Mouse (Mus musculus): ENCODE data around the gene Anapc16.

Anapc16 gene

DNA sequence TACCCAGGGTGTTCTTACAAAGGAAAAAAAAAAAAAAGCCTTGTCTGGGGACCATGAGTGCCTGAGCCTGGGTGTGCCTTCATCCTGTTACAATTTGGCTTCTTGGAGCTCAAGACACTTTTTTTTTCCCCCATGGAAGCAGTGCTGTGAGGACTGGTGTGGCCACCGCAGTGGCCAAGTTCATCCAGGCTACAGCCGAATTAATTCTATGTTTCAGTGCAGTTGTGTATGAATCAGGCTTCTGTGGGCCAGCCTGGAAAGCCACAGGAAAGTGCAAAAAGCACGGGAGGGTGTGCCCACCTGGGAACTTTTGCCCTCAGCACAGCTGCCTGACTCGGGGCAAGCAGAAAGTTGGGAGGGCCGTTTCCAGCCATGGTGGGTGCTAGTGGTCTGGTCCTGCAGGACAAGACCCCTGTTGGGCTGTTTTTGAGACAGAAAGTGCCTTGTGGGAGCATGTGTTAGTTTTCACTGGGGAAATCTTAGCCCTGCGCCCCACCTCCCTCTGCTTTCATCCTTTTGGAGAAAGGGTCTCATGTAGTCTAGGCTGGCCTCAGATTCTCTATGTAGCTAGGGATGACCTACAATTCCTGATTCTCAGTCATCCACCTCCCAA lies 32.4 kb downstream of the Anapc16 start:
- no peak for DNase-seq (ENCODE audit: low read depth, low spot score)

DNA sequence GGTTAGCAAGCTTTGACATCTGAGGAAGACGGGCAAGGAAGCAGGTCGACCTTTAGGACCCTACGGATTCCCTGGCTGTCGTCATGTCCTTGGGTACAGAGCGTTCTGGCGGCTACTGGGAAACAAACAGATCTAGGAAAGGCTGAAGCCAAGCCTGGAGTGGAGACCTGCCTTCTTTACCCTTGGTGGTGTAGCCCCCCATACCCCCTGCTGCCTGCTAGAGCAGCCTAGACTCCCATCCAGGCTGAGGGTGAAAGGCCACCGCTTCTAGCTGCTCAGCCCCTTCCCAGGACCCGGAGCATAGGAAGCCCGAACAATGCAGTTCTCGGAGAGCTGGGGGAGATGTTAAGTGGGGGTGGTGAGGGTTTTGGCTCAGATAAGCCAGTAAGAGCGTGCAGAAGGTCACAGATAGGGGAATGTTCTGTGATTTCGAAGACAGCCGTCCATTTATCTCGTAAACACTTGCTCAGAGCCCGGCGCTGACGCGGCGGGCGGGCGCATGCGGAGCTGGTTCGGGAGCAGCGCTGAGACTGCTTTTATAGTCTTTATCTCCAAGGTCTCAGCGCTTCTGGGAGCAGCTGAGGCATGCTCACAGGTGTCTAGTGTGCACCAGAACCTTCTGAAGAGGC lies 33.0 kb downstream of the Anapc16 start:
- DNase-seq (ENCODE audit: low read depth, low spot score): peak; percentile 62

DNA sequence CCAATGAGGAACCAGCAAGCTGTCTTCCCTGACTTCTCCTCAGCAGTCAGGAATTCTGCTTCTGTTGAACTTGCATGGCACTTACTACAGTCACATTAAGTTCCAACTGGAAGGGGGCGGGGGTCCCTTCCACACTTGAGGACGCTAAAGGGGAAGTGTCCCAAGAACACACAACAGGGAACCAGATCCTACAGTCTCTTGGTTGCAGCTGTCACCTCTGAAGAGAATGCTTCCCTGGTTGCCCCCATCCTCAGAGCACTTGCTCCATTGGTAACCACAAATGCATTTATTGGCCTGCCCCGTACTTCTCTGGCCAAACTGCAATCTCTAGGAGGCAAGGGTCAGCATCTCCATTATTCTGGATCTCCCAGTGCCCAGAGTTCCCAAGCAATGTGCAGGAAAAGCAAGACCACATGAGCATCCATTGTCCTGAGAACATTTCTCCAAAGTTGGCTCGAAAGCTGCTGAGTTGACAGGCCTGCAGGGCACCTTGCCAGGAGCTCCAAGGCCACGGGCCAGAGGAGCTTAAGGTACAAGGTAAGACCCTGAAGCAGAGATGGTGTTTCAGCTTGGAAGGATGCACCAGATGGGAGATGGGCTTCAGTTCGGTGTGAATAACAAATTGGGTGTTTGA lies 35.5 kb downstream of the Anapc16 start:
- no peak for DNase-seq (ENCODE audit: low read depth, low spot score)

DNA sequence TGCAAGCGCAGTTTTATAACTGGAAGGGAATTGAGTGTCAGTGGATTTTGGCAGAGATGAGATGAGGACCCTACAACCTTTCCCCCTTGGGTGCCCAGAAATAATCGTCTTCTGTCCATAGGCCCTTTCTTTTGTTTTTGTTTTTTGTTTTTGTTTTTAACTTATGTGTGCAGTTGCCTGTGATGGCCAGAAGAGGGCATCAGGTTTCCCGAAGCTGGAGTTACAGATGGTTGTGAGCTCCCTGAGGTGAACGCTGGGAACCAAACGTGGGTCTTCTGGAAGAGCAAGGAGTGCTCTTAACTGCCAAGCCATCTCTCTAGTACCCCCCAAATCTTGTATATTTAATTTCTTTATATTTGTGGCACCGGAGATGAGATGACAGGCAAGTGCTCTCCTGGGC lies 36.2 kb downstream of the Anapc16 start:
- no peak for DNase-seq (ENCODE audit: low read depth, low spot score)

DNA sequence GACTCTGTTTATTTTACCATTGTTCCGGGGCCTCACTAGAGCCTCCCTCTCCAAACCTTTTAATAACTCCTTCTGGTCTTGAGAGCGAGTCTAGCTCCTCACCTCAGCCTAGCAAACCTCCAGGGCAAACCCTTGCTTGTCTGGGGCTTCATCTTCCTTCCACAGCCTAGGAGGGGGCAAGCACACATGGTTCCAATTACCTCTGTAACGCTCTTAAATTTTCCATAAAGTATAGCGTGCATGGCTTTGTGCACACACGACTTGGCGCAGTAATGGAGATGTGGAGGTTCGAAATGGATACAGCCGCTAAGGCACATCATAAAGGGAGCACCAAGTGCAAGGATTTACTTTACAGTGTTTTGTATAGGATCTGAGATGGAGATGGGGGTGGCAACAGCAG lies 37.1 kb downstream of the Anapc16 start:
- DNase-seq (ENCODE audit: low read depth, low spot score): no peak

DNA sequence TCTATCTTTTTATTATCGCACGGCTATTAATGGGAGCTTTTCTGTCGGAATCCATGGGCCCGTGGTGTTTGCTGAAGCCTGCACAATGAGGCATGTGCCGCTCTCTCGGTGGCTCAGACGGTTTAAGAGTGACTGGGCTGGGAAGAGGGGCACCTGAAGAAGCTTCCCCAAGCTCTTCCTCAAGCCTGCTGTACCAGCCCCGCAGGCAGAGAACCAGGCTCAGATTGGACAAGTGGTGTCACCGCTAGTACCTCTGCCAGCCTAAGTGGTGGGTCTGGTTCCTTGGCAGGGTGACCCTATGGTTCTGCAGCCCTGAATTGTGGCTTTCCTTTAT lies 37.6 kb downstream of the Anapc16 start:
- DNase-seq (ENCODE audit: low read depth, low spot score): no peak

DNA sequence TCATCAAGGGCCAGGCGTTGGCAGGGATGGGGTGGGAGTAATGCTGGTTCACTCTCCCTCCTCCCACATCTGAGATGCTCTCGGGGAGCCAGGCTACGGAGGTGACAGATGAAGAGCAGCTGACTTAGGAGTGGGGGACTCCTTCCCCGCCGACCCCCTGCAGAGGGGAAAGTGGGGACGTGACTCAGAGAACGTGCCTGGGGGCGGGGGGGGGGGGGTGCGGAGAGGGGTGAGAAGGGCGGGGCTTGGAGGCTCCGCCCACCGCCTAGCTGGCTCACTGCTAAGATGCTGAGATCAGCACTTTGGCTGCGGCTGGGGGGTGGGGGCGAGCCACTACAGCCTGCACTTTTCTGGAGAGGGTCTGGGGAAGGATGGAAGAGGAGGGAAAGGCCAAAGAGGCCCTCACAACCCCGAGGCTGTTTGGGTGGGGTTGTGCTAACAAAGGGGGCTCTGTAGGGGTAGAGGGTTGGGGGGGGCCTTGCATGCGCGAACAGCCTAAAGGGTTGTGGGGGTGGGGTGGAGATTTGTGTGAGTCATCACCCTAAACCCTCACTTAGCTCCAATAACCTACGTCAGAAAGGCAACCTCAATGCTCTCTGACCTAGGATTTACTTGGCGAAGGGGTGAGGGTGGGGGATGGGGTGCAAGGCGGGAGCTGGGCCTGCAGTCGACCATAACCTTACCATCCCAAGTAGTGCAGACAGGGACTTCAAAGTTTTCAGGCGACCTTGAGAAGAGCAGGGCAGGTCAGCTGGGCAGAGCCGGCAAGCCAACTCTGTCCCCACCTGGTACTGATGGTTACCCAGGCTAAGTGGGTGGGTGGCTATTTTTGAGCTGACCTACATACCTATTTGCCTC lies 38.2 kb downstream of the Anapc16 start:
- peak; percentile 79 for DNase-seq (ENCODE audit: low read depth, low spot score)

DNA sequence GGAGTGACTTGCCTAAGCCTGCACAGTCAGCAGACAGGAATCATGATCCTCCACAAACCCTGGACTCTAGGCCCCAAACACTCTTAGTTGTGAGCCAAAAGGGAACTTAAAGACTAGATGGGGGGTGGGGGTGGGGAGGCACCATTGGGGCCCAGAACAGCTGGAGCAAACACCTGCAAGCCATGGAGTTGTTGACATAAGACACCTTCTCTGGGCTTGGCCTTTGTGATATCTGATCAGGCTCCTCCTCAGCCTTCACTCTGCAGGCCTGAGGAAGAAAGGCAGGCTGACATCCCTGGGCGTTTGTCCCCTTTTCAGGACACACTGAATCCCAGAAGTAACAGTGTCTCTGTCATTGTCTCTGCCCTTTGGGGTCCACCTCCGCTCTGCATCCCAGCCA lies 39.3 kb downstream of the Anapc16 start:
- no peak for DNase-seq (ENCODE audit: low read depth, low spot score)

DNA sequence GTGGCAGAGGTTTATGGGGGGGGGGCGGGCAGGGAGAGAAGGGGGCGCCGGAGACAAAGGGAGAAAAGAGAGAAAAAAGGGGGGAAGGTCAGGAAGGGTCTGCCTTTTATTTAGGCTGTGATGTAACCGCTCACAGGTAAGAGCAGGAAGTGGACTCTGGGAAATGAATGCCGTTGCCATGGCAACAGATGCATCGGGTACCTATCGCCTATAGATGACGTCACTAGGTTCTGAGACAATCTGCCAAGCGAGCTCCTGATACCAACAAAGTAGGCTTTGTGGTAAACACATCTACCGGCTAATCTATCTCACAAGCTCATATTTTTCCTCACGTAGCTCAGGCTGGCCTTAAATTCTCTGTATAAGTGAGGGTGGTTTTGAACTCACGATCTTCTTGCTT lies 43.4 kb downstream of the Anapc16 start:
- peak; percentile 75 for DNase-seq (ENCODE audit: low read depth, low spot score)

DNA sequence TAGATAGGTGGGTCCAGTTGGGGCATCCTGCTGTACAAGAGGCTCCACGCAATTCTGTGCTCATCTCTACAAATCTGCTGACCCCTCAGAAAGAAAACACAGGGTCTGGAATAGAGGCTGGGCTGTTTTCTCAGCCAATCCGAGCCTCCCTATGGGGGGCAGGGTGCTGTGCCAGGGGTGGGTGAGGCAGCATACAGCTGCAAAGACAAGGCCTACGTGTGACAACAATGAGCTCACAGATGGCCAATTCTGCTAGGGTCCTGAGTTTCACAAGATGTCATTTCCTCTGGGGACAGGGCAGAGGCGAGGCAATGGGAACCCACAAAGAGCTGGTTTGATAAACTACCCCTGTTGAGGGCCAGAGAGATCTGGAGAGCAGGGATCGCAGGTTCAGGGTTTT lies 44.5 kb downstream of the Anapc16 start:
- no peak for DNase-seq (ENCODE audit: low read depth, low spot score)

DNA sequence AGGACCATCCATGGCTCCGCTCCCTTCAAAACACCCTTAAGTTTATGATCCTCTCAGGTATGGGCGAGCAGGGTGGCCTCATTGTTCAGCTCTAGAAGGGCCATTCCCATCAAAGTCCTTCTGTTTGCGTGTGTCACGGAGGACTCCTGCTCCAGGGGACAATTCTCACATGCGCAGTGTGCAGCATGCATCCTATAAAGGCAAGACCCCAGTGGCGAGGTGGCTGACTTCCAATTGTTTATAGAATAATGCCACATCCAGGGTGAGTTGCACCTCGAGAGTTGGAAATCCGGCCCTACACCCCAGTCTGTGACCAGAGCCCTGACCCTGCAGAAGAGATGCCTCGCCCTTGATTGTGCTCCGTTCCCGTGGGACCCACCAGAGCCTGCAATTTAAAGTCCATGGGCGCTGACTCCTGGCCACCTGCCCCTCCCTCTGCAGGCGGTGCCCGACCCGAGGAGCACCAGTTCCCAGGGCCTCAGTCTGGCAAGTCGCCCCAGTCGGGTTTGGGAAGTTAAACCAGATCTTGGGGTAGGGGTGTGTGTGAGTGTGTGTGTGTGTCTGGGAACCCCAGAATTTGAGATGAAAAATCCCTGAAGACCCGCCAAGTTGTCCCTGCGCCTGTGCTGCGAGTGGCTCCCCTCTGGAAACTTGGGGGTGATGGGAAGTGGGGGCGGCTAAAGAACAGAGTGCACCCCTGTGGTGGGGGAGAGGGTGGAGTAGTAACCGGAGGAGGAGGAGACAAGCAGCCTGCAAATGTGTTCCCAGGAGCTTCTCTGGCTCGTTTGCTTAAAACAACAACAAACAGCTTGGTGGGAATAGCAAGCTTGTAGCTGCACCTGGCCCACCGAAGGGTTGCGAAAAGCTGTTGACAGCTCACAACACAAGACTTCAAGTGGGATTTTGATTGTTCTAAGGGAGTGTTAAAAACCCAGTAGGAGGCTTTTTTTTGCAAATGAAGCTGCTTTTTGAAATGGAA lies 45.5 kb downstream of the Anapc16 start:
- DNase-seq (ENCODE audit: low read depth, low spot score): no peak

DNA sequence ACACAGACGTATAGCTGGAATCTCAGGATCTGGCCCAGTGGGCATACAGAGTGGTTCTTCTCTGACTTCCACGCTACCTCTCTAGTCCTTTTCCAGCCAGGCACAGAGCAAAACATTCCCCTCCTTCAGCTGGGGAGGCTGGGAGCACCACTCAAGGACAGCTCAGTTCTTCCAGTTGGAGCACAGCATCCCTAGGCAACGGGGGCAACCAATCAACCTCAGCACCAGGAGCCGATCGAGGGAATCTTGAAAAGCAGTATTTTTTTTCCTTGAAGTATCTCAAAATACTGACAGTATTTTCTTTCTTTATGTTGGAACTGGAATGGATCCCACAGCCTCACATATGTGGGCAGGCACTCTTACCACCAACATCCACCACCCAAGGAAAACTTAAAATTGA lies 46.3 kb downstream of the Anapc16 start:
- DNase-seq (ENCODE audit: low read depth, low spot score): no peak

DNA sequence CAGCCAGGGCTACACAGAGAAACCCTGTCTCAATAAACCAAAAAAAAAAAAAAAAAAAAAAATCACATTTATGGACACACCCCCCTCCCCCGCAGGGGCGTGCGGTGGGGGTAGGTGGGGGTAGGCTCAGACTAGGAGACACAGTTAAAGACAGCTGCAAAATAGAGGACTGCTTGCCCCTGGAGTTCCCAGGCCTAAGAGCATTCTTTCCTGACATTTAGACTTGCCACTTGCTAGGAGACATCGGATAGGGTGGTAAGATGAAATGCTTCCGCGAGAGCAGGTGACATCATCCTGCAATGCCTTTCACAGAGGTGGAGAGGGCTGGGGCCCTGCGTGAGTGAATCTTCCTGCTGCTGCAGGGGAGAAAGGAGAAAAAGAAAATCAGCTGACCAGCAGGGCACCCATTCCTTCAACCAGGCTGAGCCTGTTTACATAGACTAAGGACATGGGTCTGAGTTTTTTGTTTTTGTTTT lies 49.3 kb downstream of the Anapc16 start:
- DNase-seq (ENCODE audit: low read depth, low spot score): peak; percentile 71

DNA sequence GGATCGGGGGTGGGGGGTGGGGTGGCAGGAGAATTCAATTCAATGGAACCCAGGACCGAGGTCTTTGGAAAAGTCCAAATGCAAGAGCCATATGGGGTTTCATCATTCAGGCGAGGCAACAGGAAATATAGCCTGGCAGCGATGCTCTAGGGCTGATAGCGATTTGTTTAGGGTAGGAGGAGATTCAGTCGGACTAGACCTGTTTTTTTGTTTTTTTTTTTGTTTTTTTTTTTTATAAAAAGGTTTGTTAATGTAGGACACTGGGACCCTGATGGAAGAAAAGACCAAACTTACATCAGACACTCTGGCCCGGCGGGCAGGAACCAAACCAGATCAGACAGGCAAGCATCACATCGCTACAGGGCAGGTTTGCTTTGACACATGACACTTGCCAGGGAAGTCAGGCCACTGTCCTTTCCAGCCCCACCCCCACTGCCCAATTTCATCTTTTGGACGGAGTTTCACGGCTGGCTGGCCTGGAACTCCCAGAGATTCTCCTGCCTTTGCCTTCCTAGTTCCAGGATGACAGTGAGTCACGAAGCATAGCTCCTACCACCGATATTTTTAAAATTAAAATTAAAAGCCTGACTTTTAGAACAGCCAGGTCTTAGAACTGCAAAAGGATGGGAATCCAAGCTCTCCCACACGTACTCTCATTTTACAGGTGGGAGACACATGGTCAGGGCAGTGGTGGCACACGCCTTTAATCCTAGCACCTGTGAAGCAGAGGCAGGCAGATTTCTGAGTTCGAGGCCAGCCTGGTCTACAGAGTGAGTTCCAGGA lies 50.0 kb downstream of the Anapc16 start:
- DNase-seq (ENCODE audit: low read depth, low spot score): no peak

DNA sequence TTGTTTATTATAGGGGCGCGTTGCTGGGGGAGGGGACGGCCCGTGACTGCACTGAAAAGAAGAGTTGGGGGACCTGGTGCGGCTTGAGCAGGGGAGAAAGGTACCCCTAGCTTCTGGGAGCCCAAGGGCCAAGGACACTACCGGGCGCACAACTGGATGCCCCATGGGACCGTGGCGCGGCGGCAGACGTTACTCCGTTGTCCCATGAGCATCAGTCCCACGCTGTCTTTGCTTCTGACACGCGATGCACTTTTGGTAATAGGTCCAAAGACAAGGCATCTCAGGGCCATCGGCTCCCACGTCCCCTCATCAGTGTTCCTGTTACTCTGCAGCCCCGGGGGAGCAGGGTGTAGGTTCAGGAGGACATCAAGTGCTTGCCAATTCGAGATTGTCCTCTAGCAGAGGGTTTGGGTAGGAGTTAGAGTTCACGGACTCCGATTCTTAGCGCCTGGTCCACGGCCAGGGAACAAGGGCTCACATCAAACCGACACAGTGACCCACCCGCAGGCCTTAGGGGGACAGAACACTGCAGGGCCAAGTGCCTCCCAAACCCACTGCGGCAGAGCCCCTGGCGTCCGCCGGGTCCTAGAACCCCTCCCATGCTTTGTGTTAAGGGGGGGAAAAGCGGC lies 50.7 kb downstream of the Anapc16 start:
- no peak for DNase-seq (ENCODE audit: low read depth, low spot score)

DNA sequence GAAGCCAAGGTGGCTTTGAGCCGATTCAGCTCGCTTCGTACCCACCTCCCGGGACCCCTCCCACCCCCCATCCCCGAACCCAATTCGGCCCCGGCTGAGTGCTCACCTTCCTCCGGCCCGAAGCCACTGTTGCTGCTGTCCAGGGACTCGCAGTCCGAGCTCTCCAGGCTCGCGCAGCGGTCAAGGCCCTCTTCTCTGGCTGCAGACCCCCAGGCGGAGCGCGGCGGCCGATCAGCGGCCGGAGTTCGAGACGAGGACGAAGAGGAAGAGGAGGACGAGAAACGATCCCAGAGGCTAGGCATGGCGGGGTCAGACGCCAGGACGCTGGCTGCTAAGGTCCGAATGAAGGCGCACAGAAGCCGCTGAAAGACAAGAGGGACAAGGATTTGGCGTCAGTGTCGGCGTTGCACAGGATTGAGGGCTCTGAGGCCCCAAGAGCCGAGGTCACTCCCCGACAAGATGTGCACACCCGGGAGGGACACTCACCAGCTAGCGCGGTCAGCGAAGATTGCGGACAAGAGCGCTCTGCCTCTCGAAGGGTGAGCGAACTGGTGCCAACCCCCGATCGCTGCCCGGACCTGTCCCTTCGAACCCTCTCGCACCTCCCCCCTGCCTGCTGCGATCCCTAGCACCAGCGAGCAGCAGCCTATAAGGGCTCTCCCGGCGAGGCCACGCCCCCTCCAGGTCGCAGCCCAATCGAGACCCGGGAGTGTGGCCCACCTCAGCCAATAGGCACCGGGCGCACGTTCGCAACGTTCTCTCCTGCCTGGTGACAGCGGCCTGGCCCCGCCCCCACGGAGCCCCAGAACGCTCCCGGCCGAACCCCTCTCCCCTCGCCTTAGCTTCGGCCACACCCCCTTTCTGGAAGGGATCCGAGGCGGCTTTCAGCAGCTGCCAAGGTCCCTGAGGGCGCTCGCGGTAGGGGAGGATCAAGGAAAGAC lies 51.5 kb downstream of the Anapc16 start, which contains the start of gene Ddit4:
Ddit4 (minus strand) TSS at position 624 of the 941 bp plus-strand sequence.
- DNase-seq (ENCODE audit: low read depth, low spot score): peak; percentile 99

DNA sequence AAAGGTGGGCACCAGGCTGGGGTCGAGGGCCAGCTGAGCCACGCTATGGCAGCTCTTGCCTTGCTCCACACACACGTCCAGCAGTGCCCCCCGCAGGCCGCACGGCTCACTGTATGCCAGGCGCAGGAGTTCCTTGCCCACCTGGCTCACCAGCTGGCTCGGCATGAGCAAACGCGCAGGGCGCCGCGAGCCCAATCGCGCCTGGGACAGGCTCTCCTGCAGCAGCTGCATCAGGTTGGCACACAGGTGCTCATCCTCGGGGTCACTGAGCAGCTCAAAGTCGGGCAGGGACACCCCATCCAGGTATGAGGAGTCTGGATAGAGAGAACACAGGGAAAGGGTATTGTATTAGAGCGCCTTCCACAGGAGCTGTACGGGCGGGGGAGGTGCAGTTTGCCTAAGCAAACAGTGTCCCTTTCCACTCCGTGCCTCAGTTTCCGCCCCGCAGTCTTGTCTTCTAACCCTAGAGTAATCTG lies 52.2 kb downstream of the Anapc16 start:
- DNase-seq (ENCODE audit: low read depth, low spot score): peak; percentile 70

DNA sequence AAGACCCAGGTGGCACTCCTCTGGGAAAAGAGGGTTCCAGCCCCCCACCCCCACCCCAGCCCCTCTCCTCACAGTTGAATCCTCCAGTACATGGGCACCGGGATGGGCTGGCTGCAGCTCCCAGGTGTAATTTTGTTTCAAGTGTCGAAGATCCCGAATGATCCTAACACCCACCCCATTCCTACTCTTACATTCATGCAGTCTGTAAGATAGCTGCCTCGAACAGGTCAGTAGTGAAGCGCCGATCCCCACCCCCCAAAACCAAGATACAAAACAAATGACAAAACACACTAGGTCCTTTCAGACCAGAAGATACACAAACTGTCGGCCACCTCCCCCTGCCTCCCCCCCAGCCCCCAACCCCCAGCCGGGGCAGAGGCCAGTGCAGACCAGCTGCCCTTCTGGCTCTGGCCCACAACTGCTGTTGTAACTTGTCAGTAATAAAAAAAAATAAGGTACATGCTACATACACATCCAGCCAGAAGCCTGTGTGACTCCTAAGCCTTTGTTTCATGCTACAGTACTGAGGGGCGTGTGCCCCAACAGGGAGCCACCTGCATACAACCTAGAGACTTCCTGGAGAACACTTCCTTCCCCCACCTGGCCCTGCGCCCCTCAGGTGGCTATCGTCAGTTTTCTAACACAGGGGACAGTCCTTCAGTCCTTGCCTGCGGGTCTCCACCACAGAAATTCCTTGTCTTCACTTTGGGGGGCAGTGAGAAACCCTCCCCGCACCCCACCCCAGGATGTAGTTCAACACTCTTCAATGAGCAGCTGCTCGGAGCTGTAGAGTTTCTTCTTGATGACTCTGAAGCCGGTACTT lies 52.9 kb downstream of the Anapc16 start:
- DNase-seq (ENCODE audit: low read depth, low spot score): no peak
